Mouse (Mus musculus) hematopoietic stem cell, adult 5-6 weeks (primary cell): ENCODE results near the gene Slc25a21. TPM values are rescaled to one million over a fixed set of nuclear protein-coding genes. Genes with fewer than 3 reads are reported as not detected.
A peak's percentile ranks its signal among the peaks of the same experiment; 100 is the strongest.

Source experiments
- ATAC-seq, 2 experiments: fragments of 125-278 bp in 1 of 2; replicated peaks in 1 of 2; 2 replicates each; pipeline ENCODE4 v1.8.0; 2016 to 2017; ENCODE audit warnings: inconsistent platforms in 2 of 2, mild to moderate bottlenecking in 2 of 2, moderate number of reproducible peaks in 2 of 2, low read depth in 1 of 2, moderate TSS enrichment in 1 of 2; ENCODE audit not compliant: low FRiP score in 2 of 2, poor library complexity in 2 of 2, severe bottlenecking in 2 of 2, insufficient read depth in 1 of 2, low TSS enrichment in 1 of 2
- total RNA-seq: library from RNA; stranded (forward); fragments of 172-1452, 232-1000 nt; gene quantifications from 2 replicates; pipeline ENCODE4 v1.2.3, GENCODE M21; 2017

The Slc25a21 gene
- total RNA-seq, 1 experiment from 2014 or later, result 8.9 TPM

- no peak for ATAC-seq
Measured at GRCm38 (mm10) chr12:56767474-56767873, 429.8 kb downstream of the Slc25a21 start.

DNA sequence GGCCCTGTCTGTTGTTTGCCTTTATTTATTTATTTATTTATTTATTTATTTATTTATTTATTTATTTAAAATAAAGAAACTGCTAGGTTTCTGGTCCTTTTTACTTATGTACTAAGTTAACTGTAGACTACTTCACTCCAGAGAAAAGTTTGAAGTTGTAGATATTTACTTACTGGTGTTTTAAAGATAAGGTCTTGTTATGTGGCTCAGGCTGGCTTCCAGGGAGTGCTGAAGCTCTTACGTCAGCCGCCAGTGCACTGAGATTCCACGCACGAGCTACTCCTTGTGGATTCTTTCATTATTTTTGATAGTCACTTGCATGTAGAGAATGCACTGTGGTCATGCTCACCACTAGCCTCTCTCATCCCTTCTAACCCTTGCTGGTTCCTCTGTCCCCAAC lies 460.2 kb downstream of the Slc25a21 start:
- ATAC-seq, result no peak

DNA sequence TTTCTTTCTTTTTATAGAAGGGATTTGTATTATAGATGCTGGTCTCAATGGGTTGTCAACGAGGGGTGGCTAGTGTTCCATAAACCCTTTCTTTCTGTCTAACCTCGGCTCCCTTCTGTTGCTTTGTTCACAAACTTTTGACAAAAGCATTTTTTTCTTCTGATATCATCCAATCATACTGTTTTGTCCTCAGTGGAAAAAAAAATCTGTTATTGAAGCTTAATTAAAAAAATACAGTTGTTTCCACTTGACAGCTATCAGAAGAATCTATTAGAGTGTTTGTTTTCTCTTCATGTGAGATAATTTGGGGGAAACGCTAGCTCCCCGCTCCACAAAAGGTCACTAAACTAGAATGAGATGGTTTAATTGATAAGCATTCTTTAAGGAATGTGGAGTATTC lies 469.6 kb downstream of the Slc25a21 start:
- ATAC-seq, result no peak

- ATAC-seq, result no peak
Measured at GRCm38 (mm10) chr12:56718707-56719051, 478.6 kb downstream of the Slc25a21 start.

- no peak for ATAC-seq
Measured at GRCm38 (mm10) chr12:56717971-56718706, 479.1 kb downstream of the Slc25a21 start.

DNA sequence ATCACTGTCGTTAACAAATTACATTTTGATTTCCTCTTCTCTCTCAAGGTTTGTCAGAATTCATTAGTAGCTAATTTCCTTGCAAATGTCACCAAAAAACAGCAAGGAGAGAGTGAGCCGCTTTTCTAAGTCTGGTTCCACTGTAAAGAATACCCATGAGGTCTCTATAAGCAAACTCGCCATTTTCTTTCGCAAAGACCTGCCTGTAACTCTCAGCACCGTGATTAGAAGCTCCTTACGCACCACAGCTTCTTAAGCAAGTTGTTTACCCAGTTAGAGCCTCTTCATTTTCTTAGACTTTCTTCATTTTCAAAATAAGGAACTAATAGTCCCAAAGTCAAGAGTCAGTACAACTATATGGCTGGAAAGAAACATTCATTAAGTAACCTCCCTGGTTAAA lies 496.3 kb downstream of the Slc25a21 start:
- no peak for ATAC-seq

DNA sequence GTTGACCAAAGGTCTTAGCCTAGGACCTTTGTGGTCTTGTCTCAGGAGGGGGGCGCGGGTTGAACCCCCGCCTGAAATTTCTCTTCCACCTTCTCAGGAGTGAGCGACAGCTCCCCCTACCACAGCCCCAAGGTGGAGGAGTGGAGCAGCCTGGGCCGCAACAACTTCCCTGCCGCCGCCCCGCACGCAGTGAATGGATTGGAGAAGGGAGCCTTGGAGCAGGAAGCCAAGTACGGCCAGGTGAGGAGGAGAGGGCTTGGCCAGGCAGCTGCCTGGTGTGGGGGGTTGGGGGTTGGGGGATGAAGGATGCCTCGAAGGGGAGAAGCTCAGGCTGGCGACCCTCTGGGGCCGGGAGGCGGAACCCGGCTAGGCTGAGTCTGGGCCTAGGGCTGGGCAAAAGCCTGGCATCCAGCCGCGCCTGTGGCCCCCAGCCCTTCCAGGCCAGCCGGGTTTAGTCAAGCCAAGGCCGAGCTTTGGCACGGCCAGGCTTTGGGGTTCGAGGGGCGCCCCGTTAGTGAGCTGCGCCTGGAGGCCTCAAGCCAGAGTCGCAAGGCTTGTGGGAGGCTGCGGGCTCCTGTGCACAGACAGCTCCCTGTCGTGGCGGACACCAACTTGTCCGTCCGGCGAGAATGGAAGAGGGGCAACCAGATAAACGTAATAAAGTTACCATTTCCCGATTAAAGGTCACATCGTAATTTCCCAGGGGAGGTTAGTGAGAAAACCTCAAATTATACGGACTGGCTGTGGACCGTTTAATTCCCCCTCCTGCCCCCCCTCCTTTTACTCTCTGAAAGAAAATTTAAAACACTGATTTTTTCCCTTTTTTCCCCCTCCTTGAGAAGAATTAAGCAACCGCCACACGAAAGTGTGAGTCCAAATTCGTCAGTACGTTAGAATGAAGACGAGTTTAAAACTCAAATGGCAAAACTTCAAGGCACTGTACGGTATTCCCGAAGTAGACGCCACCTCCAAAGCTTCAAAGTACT lies 497.1 kb downstream of the Slc25a21 start:
- ATAC-seq, result no peak

DNA sequence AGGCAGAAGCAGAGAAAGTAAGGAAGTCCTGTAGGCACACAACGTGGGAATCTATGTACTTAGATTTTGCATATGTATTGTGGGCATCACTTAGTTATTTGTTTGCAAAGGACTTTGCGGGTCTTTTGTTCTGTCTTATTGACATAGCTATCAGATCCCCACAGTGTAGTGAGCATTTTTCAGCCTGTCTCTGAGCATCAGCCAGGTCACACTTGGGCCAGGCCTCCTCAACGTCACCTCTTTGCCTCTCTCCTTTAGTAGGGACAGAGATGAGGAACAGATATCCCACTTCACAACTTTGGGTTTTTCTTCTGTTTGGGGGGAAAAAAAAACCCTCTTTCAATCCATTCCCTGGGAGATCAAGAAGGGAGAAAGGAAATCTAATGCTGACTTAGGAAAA lies 497.9 kb downstream of the Slc25a21 start:
- ATAC-seq, result no peak

DNA sequence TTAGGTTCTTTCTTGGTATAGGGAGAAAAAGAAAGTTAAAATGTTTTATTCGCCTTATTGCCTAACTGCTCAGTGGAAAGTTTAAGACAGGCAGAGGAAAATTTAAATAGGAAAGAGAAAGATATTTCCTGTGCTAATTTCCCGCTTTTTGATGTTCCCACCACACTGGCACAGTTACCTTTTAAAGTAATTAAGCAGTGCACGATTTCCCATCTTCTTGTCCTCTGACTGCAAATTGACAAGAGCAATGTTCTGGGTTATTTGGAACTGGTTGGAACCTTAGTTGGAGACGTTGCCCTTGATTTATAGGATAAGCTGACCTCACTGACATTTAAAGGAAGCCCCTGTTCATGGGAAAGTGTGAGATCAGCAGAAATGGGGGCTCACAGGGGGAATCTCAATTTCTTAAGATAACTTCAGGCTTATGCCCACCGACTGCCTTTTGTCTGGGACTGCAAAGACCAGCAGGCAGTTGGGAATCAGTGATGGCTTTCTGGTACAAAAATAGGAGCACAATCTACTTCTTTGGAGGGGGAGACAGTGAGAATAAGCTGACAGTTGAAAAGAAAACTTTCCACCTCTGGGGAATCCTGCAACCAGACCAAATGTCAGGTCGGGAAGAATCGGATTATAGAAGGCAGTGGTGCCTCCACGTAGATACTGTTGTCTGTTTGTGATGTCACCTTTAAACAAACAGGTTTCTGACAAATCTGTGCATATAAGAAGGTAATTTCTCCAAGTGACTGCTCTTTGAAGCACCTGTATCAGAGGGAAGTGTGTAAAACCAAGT lies 498.9 kb downstream of the Slc25a21 start:
- ATAC-seq, result no peak

DNA sequence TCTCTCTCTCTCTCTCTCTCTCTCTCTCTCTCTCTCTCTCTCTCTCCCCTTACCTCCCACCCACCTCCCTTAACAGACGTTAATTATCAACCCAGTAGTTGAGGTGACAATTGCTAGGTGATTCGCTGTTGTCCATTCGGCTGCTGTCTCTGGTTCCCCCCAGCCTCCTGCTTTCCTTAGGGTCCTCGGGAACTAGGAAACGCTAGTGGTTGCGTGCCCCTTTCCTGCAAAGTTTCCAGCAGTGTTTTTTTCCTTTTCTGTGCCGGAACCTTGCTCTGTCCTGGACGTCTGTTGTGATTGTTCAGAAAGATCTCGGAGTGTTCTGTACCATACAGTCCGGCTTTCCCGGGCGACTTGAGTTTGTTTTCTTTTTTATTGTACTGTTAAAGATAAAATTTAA lies 499.5 kb downstream of the Slc25a21 start:
- no peak for ATAC-seq

GRCm38 (mm10) chr12:56697011-56697740 lies 500.1 kb downstream of the Slc25a21 start:
- no peak for ATAC-seq

- no peak for ATAC-seq
Measured at GRCm38 (mm10) chr12:56696174-56697010, 500.9 kb downstream of the Slc25a21 start.

DNA sequence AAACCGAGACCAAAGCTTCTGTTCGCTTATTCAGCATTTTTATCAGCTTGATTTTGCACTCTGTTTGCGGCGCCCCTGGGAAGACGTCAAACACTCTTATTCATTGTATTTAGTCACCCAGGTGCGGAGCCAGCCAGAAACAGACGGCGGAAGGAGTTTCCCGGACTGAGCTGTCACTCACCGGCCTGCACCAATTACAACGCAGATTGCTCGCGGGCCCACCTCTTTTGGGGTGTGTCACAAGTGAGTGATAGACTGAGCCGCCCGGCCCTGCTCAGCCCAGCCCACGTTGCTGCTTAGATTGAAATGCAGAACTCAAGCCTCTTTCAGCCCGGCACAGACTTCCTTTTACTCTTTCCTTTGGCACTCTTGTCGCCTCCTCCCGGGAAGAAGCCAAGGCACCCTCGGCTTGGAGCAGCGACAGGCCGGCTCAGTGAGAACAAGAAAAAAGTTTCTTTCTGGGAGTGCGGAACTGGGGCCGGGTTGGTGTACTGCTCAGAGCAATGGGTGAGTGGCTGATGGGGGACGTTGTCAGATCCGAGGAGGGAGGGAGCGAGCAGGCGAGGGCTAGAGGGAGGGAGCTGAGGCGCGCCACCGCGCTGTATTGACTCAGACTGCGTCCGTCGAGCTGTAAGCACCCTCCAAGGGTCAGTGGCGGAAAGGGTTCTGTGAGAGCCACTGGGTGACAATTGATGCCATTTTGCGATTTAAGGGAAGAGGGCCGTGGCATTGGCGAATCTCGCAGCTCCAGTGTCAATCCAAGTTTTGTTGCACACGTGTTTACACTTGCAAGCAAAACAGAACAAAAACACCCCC lies 501.7 kb downstream of the Slc25a21 start:
- ATAC-seq, result peak; percentile 50 to 70

DNA sequence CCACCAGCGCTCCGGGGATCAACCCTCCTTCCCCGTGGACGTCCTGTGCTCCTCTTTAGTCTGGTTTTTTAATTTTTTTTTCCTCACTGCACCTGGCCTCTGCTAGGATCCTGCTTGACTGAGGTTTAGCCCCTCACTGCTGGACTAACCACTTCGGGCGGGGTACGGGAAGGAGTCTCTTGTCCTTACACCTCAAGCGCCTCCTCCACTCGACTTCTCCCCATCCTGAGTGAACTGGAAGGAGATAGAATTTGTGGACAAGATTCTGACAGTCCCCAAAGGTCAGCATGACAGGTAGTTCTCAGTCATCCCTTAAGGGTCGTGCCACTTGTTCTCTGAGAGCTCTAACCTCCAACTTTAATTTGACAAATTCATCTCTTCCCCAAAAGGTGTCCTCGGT lies 502.3 kb downstream of the Slc25a21 start:
- ATAC-seq, result no peak

DNA sequence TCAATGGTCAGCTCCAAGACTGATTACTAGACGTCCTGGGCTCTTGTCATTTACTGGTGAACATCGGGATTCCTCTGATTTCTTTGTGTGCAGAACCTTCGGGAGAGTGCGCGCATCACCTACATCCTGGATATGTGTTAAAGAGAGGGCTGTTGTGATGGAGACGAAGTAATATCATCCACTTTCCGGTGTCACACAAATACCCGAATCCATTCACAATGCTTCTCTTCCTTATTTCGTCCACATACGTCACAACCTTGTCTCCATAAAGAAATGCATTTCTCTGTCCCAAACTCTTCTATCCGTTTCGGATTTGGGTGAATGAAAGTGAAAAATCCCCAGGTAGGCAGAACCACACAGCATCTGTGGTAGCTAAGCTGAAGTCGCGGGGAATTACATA lies 502.9 kb downstream of the Slc25a21 start:
- no peak for ATAC-seq
